In the genomic region with DNA sequence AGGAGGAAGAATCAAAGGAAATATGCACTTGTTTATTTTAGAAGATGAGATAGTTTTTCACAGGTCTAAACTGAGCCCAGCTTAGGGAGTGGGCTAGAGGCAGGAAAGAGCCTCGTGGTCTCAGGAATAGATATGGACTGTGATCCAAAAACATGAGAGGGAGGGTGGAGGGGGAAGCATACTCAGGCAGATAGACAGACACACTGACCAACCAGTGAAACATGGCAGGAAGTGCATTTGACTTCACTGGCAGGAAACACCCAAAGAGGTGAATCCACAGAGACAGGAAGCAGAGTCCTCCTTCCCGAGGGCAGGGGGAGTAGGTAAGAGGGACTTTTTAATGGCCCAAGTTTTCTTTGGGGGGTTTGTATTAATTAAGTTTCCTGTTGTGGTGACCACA, we compare ENCODE assay signal across 9 mouse cellular contexts. TPM values are rescaled to one million over a fixed set of nuclear protein-coding genes. Genes with fewer than 3 reads are reported as not detected.
DNase-seq lines count a peak whose midpoint lies in the region; ATAC-seq and TF ChIP-seq lines count a peak whose summit lies in the region.
"Had no signal": no experiment of that assay in that cellular context is flagged by ENCODE, and none has a peak within 500 bp of the region (broad histone marks: within the 10 kb centered on the region; RNA-seq: fewer than 3 reads in every experiment).

No protein-coding gene starts in this region.

- no peak overlapping the region for H3K4me3 ChIP-seq in kidney, embryonic 14.5 days (ENCODE audit: low read length)
- H3K4me3 ChIP-seq in small intestine, adult 2 months (ENCODE audit: low read depth, low read length), result no peak overlapping the region

- no peak for TF ChIP-seq CTCF in small intestine, adult 2 months (IDR thresholded peaks at IDR 0.05; ENCODE audit: extremely low read depth, insufficient read length, insufficient replicate concordance, low read depth, low read length)

- ATAC-seq in kidney, embryonic 14.5 days (ENCODE audit: low FRiP score, low TSS enrichment), result no peak
- ATAC-seq in CD4-positive, CD25-positive, alpha-beta regulatory T cell, adult 4 months, result peak; percentile 82
- peak; percentile 43 to 61; a peak in 3 of 4 replicates for ATAC-seq in hematopoietic stem cell, adult 5-6 weeks (replicated peaks in 1 of 2; ENCODE audit: insufficient read depth in 1 of 2, low FRiP score in 2 of 2, low TSS enrichment in 1 of 2, low read depth in 1 of 2, poor library complexity in 2 of 2, severe bottlenecking in 2 of 2)

- H3K4me2 ChIP-seq in kidney, embryonic 14.5 days (replicated peaks; ENCODE audit: low read depth, low read length), result no peak overlapping the region

- 46% methylated on average over 2 of the region's 2 CpGs for WGBS in kidney, embryonic 14.5 days
- 31% methylated on average over 2 of the region's 2 CpGs for WGBS in small intestine, adult 2 months

- no peaks in the 10 kb centered on the region for H3K4me1 ChIP-seq in kidney, embryonic 14.5 days (ENCODE audit: control insufficient read depth, insufficient read depth, low read length)
- peaks cover 45% of the 10 kb centered on the region for H3K4me1 ChIP-seq in small intestine, adult 2 months (ENCODE audit: control insufficient read depth, insufficient read depth, insufficient read length, low read length)

- DNase-seq in kidney, adult 9 months, result no peak
- DNase-seq in layer of hippocampus, adult 9-10 months (ENCODE audit: low spot score), result no peak
- DNase-seq in layer of hippocampus, postnatal 36 days, result no peak
- DNase-seq: gastrocnemius, postnatal 10 days had no signal

- no peak for TF ChIP-seq POLR2A in small intestine, adult 2 months (IDR thresholded peaks at IDR 0.05; ENCODE audit: low read depth, low read length)

- no peak overlapping the region for H3K9ac ChIP-seq in kidney, embryonic 14.5 days (ENCODE audit: low read depth, low read length)

- H3K9me3 ChIP-seq in kidney, embryonic 14.5 days (ENCODE audit: control insufficient read depth, low read length), result no peaks in the 10 kb centered on the region

- peak overlapping the region; percentile 9; the same call in 1 of the 2 replicates for H3K27ac ChIP-seq in kidney, embryonic 14.5 days (ENCODE audit: low read depth, low read length)
- peak overlapping the region; percentile 37 for H3K27ac ChIP-seq in small intestine, adult 2 months (ENCODE audit: insufficient read depth, low read depth, low read length)

- H3K27me3 ChIP-seq in kidney, embryonic 14.5 days (ENCODE audit: control insufficient read depth, insufficient read depth, low read length), result no peaks in the 10 kb centered on the region
- H3K27me3 ChIP-seq in small intestine, adult 2 months (ENCODE audit: control insufficient read depth, insufficient read depth, low read length), result no peaks in the 10 kb centered on the region

- H3K36me3 ChIP-seq in kidney, embryonic 14.5 days (ENCODE audit: control insufficient read depth, insufficient read depth, low read length), result no peaks in the 10 kb centered on the region
- H3K36me3 ChIP-seq in small intestine, adult 2 months (ENCODE audit: control insufficient read depth, insufficient read depth, low read length), result 0 out of 2 replicates have a peak, but pooled peaks cover 2% of the 10 kb centered on the region
- H3K36me3 ChIP-seq: G1E had no signal

RNA-seq across cellular contexts. Expression of a gene that starts 25.7 kb away (rescaled TPM):
- 8.4 and 11.0 TPM in 2 replicates for polyA plus RNA-seq in kidney, embryonic 14.5 days (2014; fragmentation: Nextera tagmentation; extraction: Ambion mirVana)
- 10 to 100 TPM; 14.3 to 21.6 TPM for polyA plus RNA-seq in CD4-positive, CD25-positive, alpha-beta regulatory T cell, adult 4 months (2017; shearing (Covaris generic))
- total RNA-seq in hematopoietic stem cell, adult 5-6 weeks (2017), result 38.4 and 39.1 TPM in 2 replicates
- 6.0 and 11.4 TPM in 2 replicates for polyA plus RNA-seq in small intestine, adult 2 months (2012; rRNA removed)
- 10 to 100 TPM; 52.6 to 52.7 TPM for total RNA-seq in layer of hippocampus, postnatal 36 days (2021)
- polyA plus RNA-seq: G1E had no signal
